Mouse (Mus musculus): ENCODE measurements around the gene Cwc27. TPM values are rescaled to one million over a fixed set of nuclear protein-coding genes. Genes with fewer than 3 reads are reported as not detected.

Cwc27 gene
- polyA plus RNA-seq, 1 experiment from 2014 or later, result 27.1 TPM

DNA sequence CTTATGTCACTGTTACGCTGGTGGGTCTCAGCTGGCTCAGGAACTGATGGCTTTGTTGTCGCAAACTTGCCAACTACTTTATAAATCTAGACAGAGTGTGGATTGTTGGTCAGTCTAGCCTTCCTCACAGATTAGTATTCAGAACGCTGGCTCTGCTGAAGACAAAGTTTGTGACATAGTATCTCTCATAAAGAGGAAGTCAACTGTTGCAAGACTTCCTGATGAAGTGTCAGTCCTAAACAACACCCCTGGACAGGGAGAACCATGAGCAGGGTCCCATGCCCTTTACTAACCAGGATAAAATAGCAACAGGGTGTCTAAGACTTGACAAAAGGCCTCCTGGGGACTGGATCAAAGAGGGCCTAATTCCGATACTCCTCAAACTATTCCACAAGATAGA is 205.6 kb downstream of the Cwc27 start:
- ChIA-PET CTCF (no interaction called here), POLR2A (no interaction called here)
- in situ Hi-C loops (cut with MboI; ENCODE audit: low pct_unique_long_range_greater_than_20kb), result no loop called here
- no peak for ATAC-seq
- no peak for TF ChIP-seq CTCF (IDR thresholded peaks at IDR 0.05)
- no peaks in the 10 kb centered on the region for H3K27me3 ChIP-seq
- no peak for DNase-seq (ENCODE audit: low read depth, low spot score)

DNA sequence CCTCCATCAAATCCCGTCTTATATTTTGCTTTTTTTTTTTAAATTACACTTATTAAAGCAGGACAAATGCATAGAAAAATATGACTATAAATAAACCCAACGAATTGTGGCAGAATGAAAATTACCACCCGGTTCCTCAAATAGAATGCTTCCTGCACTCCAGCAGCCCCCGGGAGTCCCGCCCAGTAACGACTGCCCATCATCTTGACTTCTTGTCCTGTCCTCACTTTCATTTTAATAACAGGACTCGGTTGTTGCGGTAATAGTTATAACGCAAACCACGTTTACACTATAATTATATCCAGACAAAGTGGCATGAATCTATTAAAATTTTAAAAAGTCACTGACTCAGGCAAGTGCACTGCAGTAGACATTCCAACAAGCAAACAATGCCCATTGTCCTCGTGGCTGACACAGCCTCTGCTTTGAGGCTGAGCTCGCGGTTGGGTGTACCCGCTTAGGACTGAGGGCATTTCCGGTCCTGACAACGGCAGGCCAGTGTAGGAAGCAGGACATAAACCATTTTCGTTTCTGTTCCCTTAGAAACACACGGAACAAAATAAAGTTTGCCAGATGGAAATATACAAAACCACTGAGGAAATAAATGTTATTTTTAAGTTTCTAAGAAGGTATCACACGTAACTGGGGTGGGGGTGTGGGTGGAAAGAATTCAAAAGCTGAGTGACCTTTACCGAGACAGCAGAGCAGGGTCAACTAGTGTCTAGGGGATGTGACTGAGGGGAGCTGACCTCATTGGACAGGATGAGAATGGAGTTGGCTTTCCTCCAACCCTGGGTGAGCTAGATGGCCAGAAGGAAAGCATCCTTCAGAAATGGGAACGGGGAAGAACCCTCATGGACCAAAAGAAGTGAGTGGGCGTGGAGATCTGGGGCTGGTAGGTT is 206.5 kb downstream of the Cwc27 start:
- no peak for TF ChIP-seq CTCF (IDR thresholded peaks at IDR 0.05)
- no peak for ATAC-seq
- no peaks in the 10 kb centered on the region for H3K27me3 ChIP-seq
- POLR2A ChIA-PET, result interaction anchor here (0.6 kb wide), 1 partner anchor 324 kb away, joined by 5 read pairs; no protein-coding TSS in a partner anchor
- in situ Hi-C loops (cut with MboI; ENCODE audit: low pct_unique_long_range_greater_than_20kb), result no loop called here
- no peak for DNase-seq (ENCODE audit: low read depth, low spot score)
- CTCF ChIA-PET, result no interaction called here

DNA sequence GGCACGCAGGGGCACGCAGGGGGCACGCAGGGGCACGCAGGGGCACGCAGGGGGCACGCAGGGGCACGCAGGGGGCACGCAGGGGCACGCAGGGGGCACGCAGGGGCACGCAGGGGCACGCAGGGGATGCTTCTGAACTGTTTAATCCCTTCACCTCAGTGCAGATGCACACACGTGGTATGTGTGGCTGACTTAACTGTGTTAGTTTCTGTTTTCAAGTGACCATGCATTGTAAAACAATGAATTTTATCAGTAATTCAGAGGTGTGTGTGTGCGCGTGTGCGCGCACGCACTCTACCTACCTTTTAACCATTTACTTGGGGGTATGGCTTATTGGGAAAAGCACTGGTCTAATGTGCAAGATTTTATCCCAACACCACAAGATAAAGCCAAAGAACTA is 208.4 kb downstream of the Cwc27 start:
- no peaks in the 10 kb centered on the region for H3K27me3 ChIP-seq
- TF ChIP-seq CTCF (IDR thresholded peaks at IDR 0.05), result no peak
- CTCF ChIA-PET, result no interaction called here
- no peak for ATAC-seq
- no peak for DNase-seq (ENCODE audit: low read depth, low spot score)
- in situ Hi-C loops (cut with MboI; ENCODE audit: low pct_unique_long_range_greater_than_20kb), result no loop called here
- POLR2A ChIA-PET, result no interaction called here

DNA sequence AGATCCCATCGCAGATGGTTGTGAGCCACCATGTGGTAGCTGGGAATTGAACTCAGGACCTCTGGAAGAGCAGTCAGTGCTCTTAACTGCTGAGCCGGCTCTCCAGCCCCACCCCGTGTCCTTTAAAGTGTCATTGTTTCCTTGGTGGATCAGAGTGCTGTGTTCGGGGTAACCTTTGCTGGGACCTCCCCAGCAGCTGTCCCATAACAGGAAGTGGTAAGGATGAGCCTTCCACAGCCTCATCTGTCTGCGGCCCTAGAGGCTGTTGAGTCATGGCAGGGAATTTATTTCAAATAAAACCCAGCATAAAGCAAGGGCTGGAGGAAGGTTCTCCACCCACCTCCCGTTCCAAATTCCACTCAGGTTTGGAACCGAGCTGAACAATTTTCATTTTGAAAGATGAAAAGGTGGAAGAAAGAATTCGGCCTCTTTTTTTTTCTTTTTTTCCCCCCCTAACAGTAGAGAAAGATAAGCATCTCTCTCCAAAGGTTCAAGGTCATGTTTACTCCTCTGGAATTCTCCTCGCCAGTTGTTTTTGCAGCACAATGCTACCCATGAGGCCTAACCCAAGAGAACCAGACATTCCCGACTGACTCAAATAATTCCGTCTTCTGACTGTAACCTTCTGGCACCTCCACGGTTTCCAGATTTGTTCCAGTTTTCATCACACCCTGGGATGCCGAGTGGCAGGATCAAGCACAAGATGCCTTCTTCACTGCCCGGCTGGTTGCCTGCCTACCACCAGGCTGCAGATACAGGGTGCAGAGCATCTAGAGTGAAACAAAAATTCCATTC is 210.0 kb downstream of the Cwc27 start:
- ChIA-PET CTCF (no interaction called here), POLR2A (no interaction called here)
- in situ Hi-C loops (cut with MboI; ENCODE audit: low pct_unique_long_range_greater_than_20kb), result no loop called here
- no peaks in the 10 kb centered on the region for H3K27me3 ChIP-seq
- TF ChIP-seq CTCF (IDR thresholded peaks at IDR 0.05), result no peak
- no peak for ATAC-seq
- no peak for DNase-seq (ENCODE audit: low read depth, low spot score)

DNA sequence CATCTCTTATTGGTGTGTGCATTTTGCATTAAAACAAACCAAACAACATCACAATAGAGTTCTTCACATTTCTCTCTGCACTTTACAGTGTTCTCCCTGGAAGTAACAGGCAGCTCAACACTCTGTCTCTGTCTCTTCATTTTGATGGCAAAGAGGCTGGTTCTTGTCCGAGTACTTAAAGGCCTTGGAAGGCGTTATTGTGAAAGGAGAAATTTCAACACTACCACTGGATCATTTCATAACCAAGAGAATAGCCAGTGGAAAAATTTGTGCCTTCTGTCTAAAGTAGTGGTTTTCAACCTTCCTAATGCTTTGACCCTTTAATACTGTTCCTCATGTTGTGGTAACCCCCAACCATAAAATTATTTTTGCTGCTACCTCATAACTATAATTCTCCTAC is 211.8 kb downstream of the Cwc27 start:
- POLR2A ChIA-PET, result no interaction called here
- H3K27me3 ChIP-seq, result no peaks in the 10 kb centered on the region
- CTCF ChIA-PET, result no interaction called here
- ATAC-seq, result no peak
- no peak for DNase-seq (ENCODE audit: low read depth, low spot score)
- no peak for TF ChIP-seq CTCF (IDR thresholded peaks at IDR 0.05)
- in situ Hi-C loops (cut with MboI; ENCODE audit: low pct_unique_long_range_greater_than_20kb), result no loop called here

DNA sequence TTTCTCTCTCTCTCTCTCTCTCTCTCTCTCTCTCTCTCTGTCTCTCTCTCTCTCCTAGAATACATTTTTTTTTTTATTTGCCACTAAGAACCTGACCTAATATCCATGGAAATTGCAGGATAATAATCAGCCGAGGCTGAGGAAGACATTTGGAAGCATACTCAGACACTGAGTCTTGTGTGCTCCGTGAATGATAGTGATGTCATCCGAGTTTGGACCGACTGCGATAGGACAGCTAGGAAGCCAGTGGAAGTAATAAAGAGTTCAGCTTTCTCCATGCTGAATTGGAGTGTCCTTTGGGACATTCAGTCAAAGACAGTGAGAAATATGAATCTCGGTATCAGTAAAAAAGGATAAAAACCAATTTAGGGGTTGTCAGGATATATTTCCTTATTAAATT is 214.7 kb downstream of the Cwc27 start:
- ATAC-seq (no peak), DNase-seq (ENCODE audit: low read depth, low spot score) (no peak)
- TF ChIP-seq CTCF (IDR thresholded peaks at IDR 0.05), result no peak
- H3K27me3 ChIP-seq, result no peaks in the 10 kb centered on the region
- ChIA-PET CTCF (interaction anchor here (1.1 kb wide), 1 partner anchor 11 kb away, joined by 3 read pairs; no protein-coding TSS in a partner anchor), POLR2A (no interaction called here)
- in situ Hi-C loops (cut with MboI; ENCODE audit: low pct_unique_long_range_greater_than_20kb), result no loop called here

DNA sequence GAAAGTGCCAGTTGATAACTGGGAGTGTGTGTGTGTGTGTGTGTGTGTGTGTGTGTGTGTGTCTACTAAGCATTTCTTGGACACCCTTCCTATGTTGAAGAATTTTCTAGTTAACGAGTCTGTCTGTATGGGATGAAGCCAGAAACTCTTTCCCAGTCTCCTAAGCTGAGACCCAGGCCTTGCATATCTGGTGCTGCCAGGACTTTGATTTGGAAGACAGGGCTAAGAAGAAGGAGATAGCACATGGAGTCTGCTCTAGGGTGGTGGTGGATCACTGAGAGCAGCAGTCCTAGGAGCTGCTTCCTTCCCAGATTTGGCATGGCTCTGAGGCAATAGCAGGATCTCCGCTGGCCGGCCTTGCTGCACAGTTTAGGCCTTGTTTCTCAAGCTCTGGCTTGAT is 215.2 kb downstream of the Cwc27 start:
- no peak for TF ChIP-seq CTCF (IDR thresholded peaks at IDR 0.05)

DNA sequence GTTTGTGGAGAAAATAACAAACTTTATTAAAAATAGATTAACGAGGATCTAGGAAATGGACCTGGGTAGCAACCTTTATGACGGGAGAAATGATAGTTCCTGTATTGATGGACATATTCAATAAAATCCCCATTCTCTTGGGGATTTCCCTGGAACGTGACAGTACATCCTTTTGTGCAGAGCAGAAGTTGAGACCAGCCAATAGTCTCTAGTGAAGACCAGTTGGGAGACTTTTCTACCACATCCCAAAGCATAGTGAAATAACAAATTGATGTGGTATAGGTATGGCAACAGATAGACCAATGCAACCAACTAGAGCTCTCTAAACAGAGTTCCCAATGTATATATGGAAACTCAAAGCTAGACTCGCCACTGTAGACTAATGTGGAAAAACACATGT is 220.7 kb downstream of the Cwc27 start:
- CTCF ChIA-PET, result no interaction called here
- POLR2A ChIA-PET, result no interaction called here
- no peaks in the 10 kb centered on the region for H3K27me3 ChIP-seq
- ATAC-seq (no peak), DNase-seq (ENCODE audit: low read depth, low spot score) (no peak)
- no peak for TF ChIP-seq CTCF (IDR thresholded peaks at IDR 0.05)
- in situ Hi-C loops (cut with MboI; ENCODE audit: low pct_unique_long_range_greater_than_20kb), result no loop called here

More for the DNA sequence above, 215.2 kb downstream of the Cwc27 start:
- no peaks in the 10 kb centered on the region for H3K27me3 ChIP-seq
- in situ Hi-C loops (cut with MboI; ENCODE audit: low pct_unique_long_range_greater_than_20kb), result no loop called here
- no peak for ATAC-seq
- no peak for DNase-seq (ENCODE audit: low read depth, low spot score)
- CTCF ChIA-PET, result interaction anchor here (1.1 kb wide), 1 partner anchor 12 kb away, joined by 3 read pairs; no protein-coding TSS in a partner anchor
- POLR2A ChIA-PET, result no interaction called here

DNA sequence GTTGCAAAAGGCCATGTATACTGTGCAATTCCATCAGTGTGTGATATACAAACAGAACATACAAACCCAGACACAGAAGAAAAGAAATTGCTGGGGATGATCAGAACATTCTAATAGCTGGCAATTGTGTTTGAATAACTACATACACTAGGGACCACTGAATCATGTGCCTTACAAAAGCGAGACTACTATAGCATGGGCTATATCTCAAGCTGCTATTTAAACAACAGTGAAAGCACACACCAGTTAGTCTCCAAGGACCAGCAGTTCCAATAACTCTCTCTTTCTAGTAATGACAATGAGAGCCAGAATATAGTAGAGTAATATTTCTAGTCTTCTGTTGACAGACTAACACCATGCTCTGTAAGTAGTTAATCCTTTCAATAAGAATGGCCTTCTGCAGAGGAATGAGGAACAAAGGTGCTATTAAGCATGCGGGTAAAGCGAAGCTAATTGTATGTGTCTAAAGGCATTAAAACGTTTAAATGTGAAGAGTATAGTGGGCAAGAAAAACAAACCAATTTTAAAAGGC is 222.1 kb downstream of the Cwc27 start:
- ChIA-PET CTCF (interaction anchor here (0.8 kb wide), 1 partner anchor 14 kb away, joined by 3 read pairs; no protein-coding TSS in a partner anchor), POLR2A (no interaction called here)
- H3K27me3 ChIP-seq, result no peaks in the 10 kb centered on the region
- ATAC-seq (no peak), DNase-seq (ENCODE audit: low read depth, low spot score) (no peak)
- TF ChIP-seq CTCF (IDR thresholded peaks at IDR 0.05), result no peak
- in situ Hi-C loops (cut with MboI; ENCODE audit: low pct_unique_long_range_greater_than_20kb), result no loop called here

DNA sequence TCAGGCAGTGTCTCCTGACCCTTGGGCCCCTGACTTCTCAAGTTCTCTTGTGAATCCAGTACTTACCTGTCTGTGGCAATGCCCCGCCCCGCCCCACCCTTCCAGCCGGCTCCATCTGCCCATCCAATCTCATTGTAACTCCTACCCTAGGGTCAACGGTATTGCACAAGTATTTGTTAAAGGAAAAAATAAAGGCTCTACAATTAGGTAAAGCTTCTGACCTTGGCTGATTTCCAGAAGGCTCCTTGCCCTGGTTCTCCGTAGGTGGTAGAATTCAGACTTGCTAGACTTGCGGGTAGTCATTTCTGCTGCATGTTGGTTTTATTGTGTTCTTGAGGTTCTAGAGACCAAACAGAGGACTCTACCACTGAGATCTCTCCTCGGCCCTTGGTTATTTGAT is 226.0 kb downstream of the Cwc27 start:
- POLR2A ChIA-PET, result no interaction called here
- no peak for TF ChIP-seq CTCF (IDR thresholded peaks at IDR 0.05)

More for the DNA sequence above, 226.0 kb downstream of the Cwc27 start:
- CTCF ChIA-PET, result no interaction called here
- in situ Hi-C loops (cut with MboI; ENCODE audit: low pct_unique_long_range_greater_than_20kb), result no loop called here
- no peaks in the 10 kb centered on the region for H3K27me3 ChIP-seq
- DNase-seq (ENCODE audit: low read depth, low spot score) (no peak), ATAC-seq (no peak)

Measured in Patski (cell line).